Mouse (Mus musculus) embryonic facial prominence, embryonic 12.5 days (tissue): ENCODE measurements around the gene Lipc. TPM values are rescaled to one million over a fixed set of nuclear protein-coding genes. Genes with fewer than 3 reads are reported as not detected.

Source experiments
- ATAC-seq: fragments of 200-750 bp; cut with Nextera tagmentation; 2 replicates; pipeline ENCODE4 v1.8.0; 2017; ENCODE audit not compliant: insufficient number of reproducible peaks, insufficient read depth, low FRiP score, low TSS enrichment
- H3K27ac ChIP-seq: fragments of 300-500 bp; sonication (generic); 2 replicates; pipeline ENCODE4 v1.5.1; 2016; ENCODE audit warnings: mild to moderate bottlenecking
- H3K27me3 ChIP-seq: fragments of 300-500 bp; sonication (generic); 2 replicates; pipeline ENCODE4 v1.6.1; 2016; ENCODE audit warnings: mild to moderate bottlenecking, moderate library complexity
- H3K36me3 ChIP-seq: fragments of 300-500 bp; sonication (generic); 2 replicates; pipeline ENCODE4 v1.6.1; 2016; ENCODE audit warnings: mild to moderate bottlenecking
- H3K4me1 ChIP-seq: fragments of 300-500 bp; sonication (generic); 2 replicates; pipeline ENCODE4 v1.6.1; 2016
- H3K4me2 ChIP-seq: fragments of 300-500 bp; sonication (generic); replicated peaks from 2 replicates; pipeline ENCODE4 v1.6.1; 2016; ENCODE audit warnings: mild to moderate bottlenecking, moderate library complexity
- H3K4me3 ChIP-seq: fragments of 300-500 bp; sonication (generic); 2 replicates; pipeline ENCODE4 v1.5.1; 2016; ENCODE audit warnings: mild to moderate bottlenecking
- H3K9ac ChIP-seq: fragments of 300-500 bp; sonication (generic); 2 replicates; pipeline ENCODE4 v1.6.1; 2016; ENCODE audit warnings: mild to moderate bottlenecking, moderate library complexity
- H3K9me3 ChIP-seq: fragments of 300-500 bp; sonication (generic); 2 replicates; pipeline ENCODE4 v1.6.1; 2016; ENCODE audit warnings: mild to moderate bottlenecking, moderate library complexity
- WGBS: fragments of 180-500 bp; shearing (Covaris S2); methylation state at CpG from one replicate; pipeline ENCODE4 v1.1.7; 2016; 5-methylcytosine and 5-hydroxymethylcytosine counted together
- polyA plus RNA-seq: library from polyadenylated mRNA; unstranded; fragments of >200 nt; fragmentation: Nextera tagmentation; extraction: Ambion mirVana; gene quantifications from 2 replicates; pipeline ENCODE4 v1.2.1, GENCODE M21; 2016

The Lipc gene
- polyA plus RNA-seq, 1 experiment from 2014 or later = not detected

GRCm38 (mm10) chr9:70902821-70903730, 49.0 kb downstream of the Lipc start:
- WGBS = 93% methylated on average over 11 of the region's 11 CpGs
- Histone ChIP-seq H3K27me3 (no peaks in the 10 kb centered on the region), H3K4me3 (no peak overlapping the region), H3K36me3 (no peaks in the 10 kb centered on the region), H3K4me2 (no peak overlapping the region), H3K9ac (no peak overlapping the region), H3K4me1 (no peaks in the 10 kb centered on the region), H3K9me3 (no peaks in the 10 kb centered on the region), H3K27ac (no peak overlapping the region)
- no peak for ATAC-seq

GRCm38 (mm10) chr9:70894201-70894600, 57.8 kb downstream of the Lipc start:
- Histone ChIP-seq H3K4me2 (no peak overlapping the region), H3K4me1 (0 out of 2 replicates have a peak, but pooled peaks cover 6% of the 10 kb centered on the region), H3K4me3 (no peak overlapping the region), H3K9me3 (no peaks in the 10 kb centered on the region), H3K9ac (no peak overlapping the region), H3K27me3 (no peaks in the 10 kb centered on the region), H3K36me3 (no peaks in the 10 kb centered on the region), H3K27ac (no peak overlapping the region)
- no peak for ATAC-seq
- 91% methylated on average over 1 of the region's 1 CpGs for WGBS

GRCm38 (mm10) chr9:70893526-70893925, 58.5 kb downstream of the Lipc start:
- 56% methylated on average over 3 of the region's 3 CpGs for WGBS
- Histone ChIP-seq H3K9ac (no peak overlapping the region), H3K9me3 (no peaks in the 10 kb centered on the region), H3K27me3 (no peaks in the 10 kb centered on the region), H3K4me3 (no peak overlapping the region), H3K36me3 (no peaks in the 10 kb centered on the region), H3K27ac (no peak overlapping the region), H3K4me2 (no peak overlapping the region), H3K4me1 (0 out of 2 replicates have a peak, but pooled peaks cover 6% of the 10 kb centered on the region)
- ATAC-seq = no peak

- Histone ChIP-seq H3K27ac (no peak overlapping the region), H3K4me1 (0 out of 2 replicates have a peak, but pooled peaks cover 10% of the 10 kb centered on the region), H3K4me3 (no peak overlapping the region), H3K9me3 (no peaks in the 10 kb centered on the region), H3K27me3 (no peaks in the 10 kb centered on the region), H3K9ac (no peak overlapping the region), H3K36me3 (no peaks in the 10 kb centered on the region), H3K4me2 (no peak overlapping the region)
- ATAC-seq = no peak
- WGBS = 77% methylated on average over 5 of the region's 5 CpGs
Measured at GRCm38 (mm10) chr9:70892627-70893026, 59.4 kb downstream of the Lipc start.

GRCm38 (mm10) chr9:70891431-70892133, 60.4 kb downstream of the Lipc start:
- no peak for ATAC-seq
- Histone ChIP-seq H3K27me3 (no peaks in the 10 kb centered on the region), H3K27ac (no peak overlapping the region), H3K4me2 (no peak overlapping the region), H3K4me1 (0 out of 2 replicates have a peak, but pooled peaks cover 10% of the 10 kb centered on the region), H3K9ac (no peak overlapping the region), H3K36me3 (no peaks in the 10 kb centered on the region), H3K4me3 (no peak overlapping the region), H3K9me3 (no peaks in the 10 kb centered on the region)
- 39% methylated on average over 8 of the region's 8 CpGs for WGBS

- no peak for ATAC-seq
- H3K36me3 ChIP-seq = no peaks in the 10 kb centered on the region
- H3K9me3 ChIP-seq = no peaks in the 10 kb centered on the region
Measured at GRCm38 (mm10) chr9:70890736-70891135, 61.3 kb downstream of the Lipc start.

GRCm38 (mm10) chr9:70888969-70889368, 63.1 kb downstream of the Lipc start:
- Histone ChIP-seq H3K9ac (no peak overlapping the region), H3K36me3 (no peaks in the 10 kb centered on the region), H3K4me1 (0 out of 2 replicates have a peak, but pooled peaks cover 3% of the 10 kb centered on the region), H3K27me3 (no peaks in the 10 kb centered on the region), H3K4me3 (no peak overlapping the region), H3K9me3 (no peaks in the 10 kb centered on the region), H3K4me2 (no peak overlapping the region), H3K27ac (no peak overlapping the region)
- ATAC-seq = no peak
- 68% methylated on average over 4 of the region's 4 CpGs for WGBS

More at GRCm38 (mm10) chr9:70890736-70891135, 61.3 kb downstream of the Lipc start:
- Histone ChIP-seq H3K9ac (no peak overlapping the region), H3K27me3 (no peaks in the 10 kb centered on the region), H3K4me3 (no peak overlapping the region), H3K4me1 (0 out of 2 replicates have a peak, but pooled peaks cover 10% of the 10 kb centered on the region), H3K4me2 (no peak overlapping the region), H3K27ac (no peak overlapping the region)
- WGBS = 89% methylated on average over 7 of the region's 7 CpGs

- no peaks in the 10 kb centered on the region for H3K36me3 ChIP-seq
- no peak overlapping the region for H3K4me2 ChIP-seq
- no peak overlapping the region for H3K9ac ChIP-seq
- no peaks in the 10 kb centered on the region for H3K27me3 ChIP-seq
- WGBS = 74% methylated on average over 2 of the region's 2 CpGs
- no peak overlapping the region for H3K4me3 ChIP-seq
- H3K4me1 ChIP-seq = 0 out of 2 replicates have a peak, but pooled peaks cover 3% of the 10 kb centered on the region
- H3K27ac ChIP-seq = no peak overlapping the region
- no peak for ATAC-seq
- no peaks in the 10 kb centered on the region for H3K9me3 ChIP-seq
Measured at GRCm38 (mm10) chr9:70888556-70888955, 63.5 kb downstream of the Lipc start.

GRCm38 (mm10) chr9:70881982-70882381, 70.0 kb downstream of the Lipc start:
- H3K4me2 ChIP-seq = no peak overlapping the region
- H3K27ac ChIP-seq = no peak overlapping the region
- ATAC-seq = no peak
- H3K9ac ChIP-seq = no peak overlapping the region
- no peaks in the 10 kb centered on the region for H3K9me3 ChIP-seq
- H3K4me1 ChIP-seq = no peaks in the 10 kb centered on the region
- H3K27me3 ChIP-seq = no peaks in the 10 kb centered on the region
- no peaks in the 10 kb centered on the region for H3K36me3 ChIP-seq
- no peak overlapping the region for H3K4me3 ChIP-seq
- WGBS = 64% methylated on average over 5 of the region's 5 CpGs

- Histone ChIP-seq H3K4me3 (no peak overlapping the region), H3K4me1 (no peaks in the 10 kb centered on the region), H3K9me3 (no peaks in the 10 kb centered on the region), H3K4me2 (no peak overlapping the region), H3K36me3 (no peaks in the 10 kb centered on the region), H3K9ac (no peak overlapping the region), H3K27ac (no peak overlapping the region), H3K27me3 (no peaks in the 10 kb centered on the region)
- no peak for ATAC-seq
Measured at GRCm38 (mm10) chr9:70878823-70879222, 73.2 kb downstream of the Lipc start.

- Histone ChIP-seq H3K27me3 (no peaks in the 10 kb centered on the region), H3K4me3 (no peak overlapping the region), H3K9me3 (no peaks in the 10 kb centered on the region), H3K4me1 (no peaks in the 10 kb centered on the region), H3K9ac (no peak overlapping the region), H3K27ac (no peak overlapping the region), H3K36me3 (no peaks in the 10 kb centered on the region), H3K4me2 (no peak overlapping the region)
- WGBS = 86% methylated on average over 5 of the region's 5 CpGs
- ATAC-seq = no peak
Measured at GRCm38 (mm10) chr9:70878157-70878556, 73.9 kb downstream of the Lipc start.

- Histone ChIP-seq H3K9ac (no peak overlapping the region), H3K4me3 (no peak overlapping the region), H3K27ac (peak overlapping the region; percentile 64), H3K9me3 (no peaks in the 10 kb centered on the region), H3K27me3 (no peaks in the 10 kb centered on the region), H3K36me3 (no peaks in the 10 kb centered on the region), H3K4me1 (no peaks in the 10 kb centered on the region), H3K4me2 (no peak overlapping the region)
- no peak for ATAC-seq
- WGBS = 49% methylated on average over 4 of the region's 4 CpGs
Measured at GRCm38 (mm10) chr9:70875490-70875889, 76.5 kb downstream of the Lipc start.
